Mouse (Mus musculus): ENCODE measurements around the gene Slc44a3.

Gene Slc44a3

GRCm38 (mm10) chr3:121500225-121500624 lies 32.0 kb downstream of the Slc44a3 start:
- peak; percentile 59 for DNase-seq (ENCODE audit: low spot score)

- no peak for DNase-seq (ENCODE audit: low spot score)
Observed at GRCm38 (mm10) chr3:121493997-121494421, 38.2 kb downstream of the Slc44a3 start.

GRCm38 (mm10) chr3:121492026-121492425 lies 40.2 kb downstream of the Slc44a3 start:
- DNase-seq (ENCODE audit: low spot score) = no peak

- DNase-seq (ENCODE audit: low spot score) = no peak
Observed at GRCm38 (mm10) chr3:121490941-121491340, 41.3 kb downstream of the Slc44a3 start.

- DNase-seq (ENCODE audit: low spot score) = no peak
Observed at GRCm38 (mm10) chr3:121489462-121490118, 42.6 kb downstream of the Slc44a3 start.

GRCm38 (mm10) chr3:121485201-121485600 lies 47.0 kb downstream of the Slc44a3 start:
- DNase-seq (ENCODE audit: low spot score) = no peak

- DNase-seq (ENCODE audit: low spot score) = no peak
Observed at GRCm38 (mm10) chr3:121483266-121484161, 48.7 kb downstream of the Slc44a3 start.

- no peak for DNase-seq (ENCODE audit: low spot score)
Observed at GRCm38 (mm10) chr3:121481564-121481963, 50.6 kb downstream of the Slc44a3 start.

GRCm38 (mm10) chr3:121480961-121481436 lies 51.2 kb downstream of the Slc44a3 start:
- DNase-seq (ENCODE audit: low spot score) = no peak

GRCm38 (mm10) chr3:121480030-121480960 lies 51.9 kb downstream of the Slc44a3 start:
- DNase-seq (ENCODE audit: low spot score) = no peak

GRCm38 (mm10) chr3:121474738-121475137 lies 57.5 kb downstream of the Slc44a3 start:
- peak; percentile 43 for DNase-seq (ENCODE audit: low spot score)

GRCm38 (mm10) chr3:121471703-121472102 lies 60.5 kb downstream of the Slc44a3 start:
- DNase-seq (ENCODE audit: low spot score) = no peak

GRCm38 (mm10) chr3:121469185-121469975 lies 62.8 kb downstream of the Slc44a3 start:
- DNase-seq (ENCODE audit: low spot score) = no peak

- no peak for DNase-seq (ENCODE audit: low spot score)
Observed at GRCm38 (mm10) chr3:121468136-121468535, 64.1 kb downstream of the Slc44a3 start.

- no peak for DNase-seq (ENCODE audit: low spot score)
Observed at GRCm38 (mm10) chr3:121467094-121467552, 65.1 kb downstream of the Slc44a3 start.

- DNase-seq (ENCODE audit: low spot score) = no peak
Observed at GRCm38 (mm10) chr3:121465795-121466194, 66.4 kb downstream of the Slc44a3 start.

GRCm38 (mm10) chr3:121464733-121465305 lies 67.4 kb downstream of the Slc44a3 start:
- no peak for DNase-seq (ENCODE audit: low spot score)

GRCm38 (mm10) chr3:121462782-121463181 lies 69.4 kb downstream of the Slc44a3 start:
- DNase-seq (ENCODE audit: low spot score) = no peak

GRCm38 (mm10) chr3:121461477-121461876 lies 70.7 kb downstream of the Slc44a3 start:
- no peak for DNase-seq (ENCODE audit: low spot score)

GRCm38 (mm10) chr3:121460473-121461193 lies 71.6 kb downstream of the Slc44a3 start:
- DNase-seq (ENCODE audit: low spot score) = peak; percentile 69

Data from c-Kit-positive CD71-positive TER-119-positive erythroid progenitor cells, embryonic 14.5 days (primary cell).